Mouse (Mus musculus): ENCODE measurements around the gene Wrap53.
"Not testable (repeated sequence)": the region's sequence is repeated elsewhere in the genome, so short reads cannot be mapped to it uniquely, and the experiment has no call there.

Wrap53 gene

DNA sequence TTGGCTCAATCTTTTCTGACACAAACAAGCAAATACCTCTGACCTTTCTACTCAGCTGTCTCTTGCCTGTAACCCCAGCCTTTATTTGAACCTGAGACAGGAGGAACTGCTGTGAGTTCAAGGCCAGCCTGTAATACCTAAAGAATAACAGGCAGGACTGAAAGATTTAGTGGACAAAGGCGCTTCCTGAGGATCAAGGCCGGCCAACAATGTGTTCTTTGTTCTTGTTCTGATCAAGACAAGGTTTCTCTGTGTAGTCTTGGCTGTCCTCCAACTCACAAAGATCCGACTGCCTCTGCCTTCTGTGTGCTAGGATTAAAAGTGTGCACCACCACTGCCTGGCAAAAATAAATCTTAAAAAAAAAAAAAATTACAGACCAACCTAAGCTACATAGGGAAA, 15.7 kb downstream of the Wrap53 start:
- no peak for DNase-seq (ENCODE audit: low spot score)

DNA sequence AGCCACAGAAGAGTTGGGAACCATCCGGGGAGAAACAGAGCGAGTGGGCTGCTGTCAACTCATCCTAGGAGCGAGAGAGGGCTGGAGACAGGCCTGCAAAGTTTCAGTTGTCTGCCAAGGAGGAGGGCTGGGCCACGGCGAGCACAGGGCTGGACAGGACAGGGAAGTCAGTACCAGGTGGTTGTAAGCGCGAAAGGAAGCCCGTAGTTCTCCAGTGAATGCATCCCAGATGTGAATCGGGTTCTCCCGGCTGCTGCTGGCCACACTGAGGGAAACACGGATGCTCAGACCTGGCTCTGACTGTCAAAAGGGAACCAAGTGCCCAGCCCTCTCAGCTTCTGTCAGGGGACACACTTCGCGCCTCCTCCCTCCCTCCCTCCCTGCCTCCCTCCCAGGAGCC, 16.7 kb downstream of the Wrap53 start:
- DNase-seq (ENCODE audit: low spot score): no peak

DNA sequence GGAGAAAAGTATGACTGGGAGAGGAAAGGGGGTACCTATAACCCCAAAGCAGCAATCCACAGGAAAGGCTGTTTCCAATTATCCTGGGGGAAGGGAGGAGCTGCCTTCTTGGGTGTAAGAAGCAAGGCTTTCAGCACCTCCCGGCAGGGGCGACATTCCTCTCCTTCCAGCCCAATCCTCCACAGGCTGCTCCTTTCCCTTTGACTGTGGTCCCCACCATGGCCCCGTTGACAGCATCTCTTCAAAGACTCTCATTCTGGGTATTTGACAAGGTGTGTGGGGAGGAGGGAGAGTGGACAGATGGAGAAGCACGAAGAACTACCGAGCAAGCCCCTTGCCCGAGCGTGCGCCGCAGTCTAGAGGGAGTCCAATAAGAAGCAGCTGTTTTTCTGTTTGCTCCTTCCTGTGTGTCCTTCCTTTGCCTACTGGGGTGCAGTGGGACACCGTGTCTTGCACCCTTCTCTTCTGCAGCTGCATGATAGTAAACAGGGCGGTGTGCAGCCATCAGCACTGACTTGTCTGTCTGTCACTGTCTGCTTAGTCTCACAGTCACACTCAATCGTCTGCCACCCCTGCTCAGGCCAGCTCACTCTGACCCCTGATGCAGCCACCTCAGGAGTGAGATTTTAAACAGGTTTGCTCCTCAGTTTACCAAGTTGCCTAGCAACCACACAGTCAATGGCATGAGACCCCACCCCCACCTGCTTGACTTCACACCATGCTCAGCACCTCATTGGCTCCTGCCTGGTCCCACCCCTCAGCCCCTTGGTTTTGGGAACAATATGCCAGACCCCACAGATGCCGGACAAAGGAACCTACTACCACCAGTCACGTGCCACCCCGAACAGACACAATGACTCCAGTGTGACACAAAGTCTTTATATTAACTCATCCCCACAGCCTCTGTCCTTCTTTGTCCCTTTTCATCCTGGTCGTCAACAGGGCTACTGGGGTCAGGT, 18.9 kb downstream of the Wrap53 start:
- DNase-seq (ENCODE audit: low spot score): no peak

DNA sequence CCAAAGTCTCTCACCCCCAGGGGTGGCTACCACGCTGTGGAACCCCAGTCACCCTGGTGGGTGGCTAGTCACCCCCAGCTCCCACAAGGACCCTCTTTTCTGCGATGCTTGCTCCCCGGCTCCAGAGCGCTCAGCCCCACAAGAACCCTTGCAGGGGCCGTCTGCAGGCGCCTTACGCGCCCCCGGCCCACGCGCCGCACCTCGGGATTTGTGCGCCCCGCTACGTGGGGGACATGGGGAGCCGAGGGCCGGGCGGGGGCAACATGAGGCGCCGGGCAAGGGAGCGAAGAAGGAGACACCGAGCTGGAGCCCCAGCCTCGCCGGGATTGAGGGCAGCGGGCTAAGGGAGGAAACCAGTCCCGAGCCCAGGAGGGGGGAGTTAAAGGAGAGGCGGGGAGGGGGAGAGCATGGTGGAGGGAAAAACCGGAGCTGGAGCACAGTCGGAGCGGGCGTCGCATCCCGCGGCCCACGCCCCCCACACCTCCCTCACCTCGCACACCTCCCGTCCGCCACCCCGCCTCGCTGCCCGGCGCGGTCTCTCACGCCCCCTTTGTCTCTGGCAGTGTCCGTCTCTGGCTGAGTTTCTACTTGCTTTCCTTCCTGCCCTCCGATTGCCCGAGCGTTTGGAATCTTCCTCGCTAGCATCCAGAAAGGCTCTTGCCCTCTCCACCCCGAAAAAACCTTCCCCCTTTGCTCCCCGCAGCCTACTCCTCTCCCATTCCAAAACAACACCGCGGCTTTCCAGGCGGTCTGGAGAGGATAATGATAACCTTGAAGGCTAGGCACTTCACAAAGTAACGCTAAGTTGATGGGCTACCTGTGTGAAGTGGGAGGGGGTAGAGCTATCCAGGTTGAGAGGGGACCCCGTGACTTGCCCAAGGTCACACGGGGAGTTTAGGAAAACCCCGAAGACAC, 19.9 kb downstream of the Wrap53 start, which contains the start of gene Efnb3:
TSS of gene Efnb3 (minus strand) at position 355 of the 915 bp plus-strand sequence.
- DNase-seq (ENCODE audit: low spot score): no peak

DNA sequence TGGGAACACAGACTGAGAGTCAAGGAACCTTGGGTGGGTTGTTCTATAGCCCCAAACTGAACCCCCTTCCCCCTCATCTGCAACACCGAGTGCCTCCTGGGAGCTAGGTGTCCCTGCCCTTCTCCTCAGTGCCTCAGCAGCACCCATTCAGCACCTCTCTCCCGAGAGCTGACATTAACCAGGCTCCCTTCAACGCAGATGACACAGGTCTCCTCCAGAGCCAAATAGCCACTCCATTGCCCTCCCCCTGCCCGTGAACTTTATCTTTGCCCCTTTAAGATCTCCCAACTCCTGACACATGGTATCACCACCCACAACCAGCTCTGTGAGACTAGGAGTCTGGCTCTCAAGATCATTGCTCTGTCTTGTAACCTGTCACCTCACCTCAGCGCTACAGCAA, 20.9 kb downstream of the Wrap53 start:
- DNase-seq (ENCODE audit: low spot score): no peak

DNA sequence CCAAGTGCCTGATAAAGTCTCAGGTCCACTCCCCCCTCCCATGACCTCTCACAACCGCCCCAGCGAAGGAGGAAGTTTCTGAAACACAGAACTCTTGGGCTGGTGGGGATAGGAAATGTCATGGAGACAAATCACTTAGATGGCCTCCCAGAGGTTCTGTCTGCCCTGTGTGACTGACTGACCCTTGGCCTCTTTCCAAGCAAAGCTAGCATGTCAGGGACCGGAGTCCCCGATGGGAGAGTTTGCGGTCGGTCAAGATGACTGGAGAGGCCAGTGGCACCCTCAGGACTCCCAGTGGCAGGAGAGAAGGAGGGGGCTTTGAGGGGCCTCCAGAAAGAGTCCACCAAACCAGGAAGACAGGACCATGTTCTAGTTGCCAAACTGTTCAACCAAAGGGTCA, 21.3 kb downstream of the Wrap53 start:
- no peak for DNase-seq (ENCODE audit: low spot score)

DNA sequence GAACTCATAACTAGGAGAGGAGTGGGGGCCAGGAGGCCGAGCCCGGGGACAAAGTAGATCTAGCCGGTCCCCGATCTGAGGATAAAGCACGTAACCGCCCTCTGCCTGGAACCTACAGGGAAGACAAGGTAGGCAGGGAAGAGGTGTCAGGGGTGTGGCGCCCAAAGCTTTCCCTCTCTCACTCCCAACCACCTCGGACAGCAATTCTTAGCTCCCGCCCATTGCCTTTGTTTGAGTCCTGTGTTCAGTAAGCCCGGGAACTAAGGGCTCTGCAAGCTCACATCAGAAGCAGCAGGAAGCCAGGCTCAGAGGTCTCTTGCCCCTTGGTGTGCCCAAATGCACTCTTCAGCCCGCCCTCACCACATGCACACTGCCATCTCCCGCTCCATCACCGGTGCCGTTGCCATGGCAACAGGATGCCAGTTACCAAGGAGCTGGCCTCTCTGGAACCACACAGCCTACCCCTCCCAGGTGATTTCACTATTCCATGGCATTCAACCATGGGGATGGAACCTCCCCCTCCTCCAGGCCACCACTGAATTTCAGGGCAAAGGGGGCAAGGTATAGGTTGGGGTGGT, 22.6 kb downstream of the Wrap53 start:
- no peak for DNase-seq (ENCODE audit: low spot score)

DNA sequence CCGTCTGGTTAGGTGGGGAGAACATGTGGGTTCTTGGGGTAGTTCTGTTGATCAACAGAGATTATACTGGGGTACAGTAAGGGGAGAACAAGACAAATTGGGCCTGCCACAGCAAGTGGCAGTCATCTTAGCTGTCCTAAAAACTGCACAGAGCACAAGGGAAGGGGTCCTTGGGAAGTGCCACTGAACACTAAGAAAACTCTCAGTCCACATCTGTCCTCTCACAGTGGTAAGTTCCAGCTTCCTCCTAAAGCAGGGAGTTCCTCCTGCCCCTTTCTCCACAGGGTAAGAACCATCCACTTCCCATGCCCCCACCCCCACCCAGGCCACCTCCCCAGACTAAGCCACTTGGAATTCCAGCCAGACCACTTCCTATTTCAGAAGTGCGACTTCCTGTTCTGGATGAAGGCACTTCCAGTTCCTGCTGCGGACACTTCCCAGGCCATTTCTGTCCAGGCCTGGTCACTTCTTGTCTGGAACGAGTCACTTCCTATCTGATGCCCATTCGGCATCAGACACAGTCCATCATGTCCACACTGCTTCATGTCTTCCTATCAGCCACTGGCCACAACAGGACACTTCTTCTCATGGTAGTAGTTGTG, 25.4 kb downstream of the Wrap53 start:
- DNase-seq (ENCODE audit: low spot score): no peak

DNA sequence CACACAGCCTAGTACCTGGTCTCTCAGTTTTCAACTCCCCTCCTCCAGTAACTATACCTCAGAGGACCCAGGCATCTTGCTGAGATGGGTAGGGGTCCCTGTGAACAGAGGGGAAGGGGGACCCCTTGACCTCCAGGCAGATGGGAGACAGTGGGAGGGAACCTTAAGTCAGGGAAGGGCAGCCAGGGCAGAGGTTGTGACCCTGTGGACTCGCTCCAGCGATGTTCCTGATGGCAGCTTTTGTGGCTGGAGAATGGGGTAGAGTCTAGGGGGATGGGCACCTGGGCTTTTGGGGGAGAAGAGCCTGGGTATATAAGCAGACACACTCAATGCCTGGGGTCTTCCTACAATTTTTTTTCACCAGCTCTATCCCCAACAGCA, 26.7 kb downstream of the Wrap53 start:
- DNase-seq (ENCODE audit: low spot score): no peak

DNA sequence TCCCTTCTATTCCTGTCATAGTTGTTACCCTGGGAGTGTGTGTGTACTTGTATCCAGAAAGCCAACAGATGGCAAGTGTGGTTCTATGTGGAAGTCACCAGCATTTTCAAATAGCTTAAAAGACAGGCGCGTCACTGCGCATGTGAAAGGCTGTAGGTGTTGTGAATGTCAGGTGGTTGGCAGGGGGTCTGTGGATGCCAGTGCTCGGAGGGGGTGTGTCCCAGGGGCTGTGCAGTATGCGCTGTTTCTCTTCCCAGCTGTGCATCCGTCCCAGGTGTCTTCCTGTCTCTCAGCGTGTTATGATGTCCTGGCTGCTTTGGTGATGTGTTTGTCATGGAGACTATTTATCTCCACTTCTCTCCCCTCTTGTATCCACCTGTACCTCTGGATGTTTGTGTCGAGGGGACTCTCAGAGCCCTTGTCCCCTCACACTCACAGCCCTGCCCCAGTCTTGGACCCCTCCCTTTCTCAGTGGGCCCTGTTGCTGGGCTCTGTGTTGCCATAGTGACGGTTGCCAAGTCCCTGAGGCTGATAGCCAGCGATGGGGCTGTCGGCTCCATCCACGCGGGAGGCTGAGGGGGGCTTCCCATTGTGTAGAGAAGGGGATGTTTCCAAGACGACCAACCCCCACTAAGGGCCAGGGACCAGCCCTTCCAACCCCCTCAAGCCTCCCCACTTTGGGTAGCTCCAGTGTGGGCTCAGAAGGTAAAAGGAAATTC, 27.3 kb downstream of the Wrap53 start:
- DNase-seq (ENCODE audit: low spot score): no peak

DNA sequence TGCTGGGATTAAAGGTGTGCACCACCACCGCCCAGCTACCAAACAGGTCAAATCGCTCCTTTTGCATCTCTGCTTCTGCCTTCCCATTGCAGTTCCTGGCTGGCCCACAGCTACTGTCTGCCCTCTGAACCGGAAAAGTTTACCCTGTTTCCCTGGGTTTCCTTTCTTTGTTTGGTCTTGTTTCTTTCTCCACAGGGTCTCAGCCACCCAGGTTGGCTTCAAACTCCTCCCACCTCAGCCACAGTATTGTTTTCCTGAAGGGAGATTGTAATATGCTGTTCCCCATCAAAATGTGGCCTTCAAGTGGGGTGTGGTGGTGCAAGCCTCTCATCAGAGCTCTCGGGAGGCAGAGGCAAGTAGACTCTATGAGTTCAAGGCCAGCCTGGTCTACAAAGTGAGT, 28.7 kb downstream of the Wrap53 start:
- no peak for DNase-seq (ENCODE audit: low spot score)

DNA sequence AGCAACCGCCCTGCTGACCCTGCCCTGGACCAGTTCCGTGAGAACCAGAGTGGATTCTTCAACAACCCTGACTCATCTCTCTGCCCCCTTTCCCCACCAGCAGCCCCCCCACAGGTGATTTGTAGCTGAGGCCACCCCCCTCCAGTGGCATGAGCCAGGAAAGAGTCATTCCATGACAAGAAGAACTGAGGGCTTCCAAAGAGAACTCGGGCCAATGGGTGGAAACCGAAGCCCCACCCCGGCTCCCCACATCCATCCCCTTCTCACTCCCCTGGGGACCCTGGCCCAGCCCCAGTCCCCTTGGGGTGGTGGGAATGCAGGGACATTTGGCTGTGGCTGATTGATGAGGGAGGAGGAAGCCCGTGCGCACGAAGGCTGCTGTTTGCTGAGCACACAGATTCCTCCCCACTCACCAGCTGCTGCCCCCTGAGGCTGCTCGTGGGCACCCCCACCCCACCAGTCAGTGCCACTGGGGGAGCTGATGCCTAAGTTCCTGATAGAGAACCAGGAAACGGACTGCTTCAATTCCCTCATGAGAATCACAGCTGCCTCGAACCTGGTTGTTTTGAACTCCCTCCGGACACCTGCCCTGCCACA, 30.9 kb downstream of the Wrap53 start, which contains the start of gene Dnah2:
TSS of gene Dnah2 (minus strand) at position 51 of the 597 bp plus-strand sequence.
- no peak for DNase-seq (ENCODE audit: low spot score)

DNA sequence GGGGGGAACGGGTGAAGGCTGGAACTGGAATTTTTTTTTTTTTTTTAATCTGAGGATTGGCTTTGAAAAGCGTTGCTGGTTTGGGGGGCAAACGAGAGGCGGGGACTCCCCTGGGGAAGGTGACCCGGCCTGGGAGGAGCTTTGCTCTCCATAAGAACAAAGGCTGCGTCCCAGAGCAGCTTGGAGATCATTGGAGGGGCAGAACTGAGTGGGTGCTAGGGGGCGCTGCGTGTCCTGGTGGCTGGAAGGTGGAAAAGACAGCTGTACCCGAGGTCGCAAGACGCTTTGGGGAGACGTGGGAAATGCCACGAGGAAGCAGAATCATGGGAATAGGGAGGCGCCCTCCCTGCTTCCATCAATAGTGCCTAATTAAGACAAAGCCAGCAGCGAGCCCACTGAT, 33.0 kb downstream of the Wrap53 start:
- DNase-seq (ENCODE audit: low spot score): peak; percentile 36

DNA sequence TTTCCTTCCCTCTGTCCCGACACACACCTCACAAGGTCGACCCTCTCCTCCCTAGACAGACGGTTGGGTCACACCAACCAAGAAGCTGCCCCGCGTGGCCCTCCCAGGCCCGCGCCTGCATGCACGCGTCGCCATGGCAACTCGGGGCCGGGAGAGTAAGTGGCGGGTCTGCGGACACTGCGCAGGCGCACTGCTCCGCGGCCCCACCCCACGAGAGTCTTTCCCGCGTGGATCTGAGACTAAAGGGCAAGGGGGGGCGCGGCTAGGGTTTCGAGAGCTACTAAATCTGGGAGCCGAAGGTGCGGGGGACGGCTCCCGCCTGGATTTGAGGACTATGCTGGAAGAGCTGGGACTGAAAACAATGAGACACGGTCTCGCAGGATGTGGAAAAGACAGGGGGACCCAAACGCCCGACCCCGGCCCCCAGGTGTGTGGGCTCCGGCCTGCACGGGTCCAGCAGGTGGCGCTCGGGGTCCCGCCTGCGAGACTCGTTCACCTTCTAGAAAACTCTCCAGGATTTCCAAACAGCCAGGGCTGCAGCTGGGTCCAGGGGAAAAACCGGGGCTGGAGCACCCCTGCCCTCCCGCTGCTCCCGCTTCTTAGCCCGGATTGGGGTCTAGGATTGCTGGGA, 33.5 kb downstream of the Wrap53 start:
- peak; percentile 72 for DNase-seq (ENCODE audit: low spot score)

DNA sequence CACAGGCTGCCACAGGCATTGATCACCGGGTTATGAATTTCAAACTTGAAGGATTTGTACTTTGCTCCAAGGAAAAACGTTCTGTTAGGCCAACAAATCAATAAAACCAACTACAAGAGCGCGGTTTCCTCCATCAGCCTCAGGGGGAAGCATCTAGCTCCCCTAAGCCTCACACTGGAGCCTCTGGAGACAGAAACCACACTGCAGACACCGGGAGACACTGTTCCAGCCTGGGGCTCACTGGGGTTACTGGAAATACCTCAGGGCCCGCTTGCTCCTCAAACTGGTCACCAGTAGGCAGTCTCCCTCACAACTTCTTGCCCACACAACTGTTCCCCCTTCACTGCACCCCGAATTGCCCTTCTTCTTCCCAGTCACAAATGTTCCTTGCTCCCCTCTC, 34.1 kb downstream of the Wrap53 start:
- DNase-seq (ENCODE audit: low spot score): no peak

DNA sequence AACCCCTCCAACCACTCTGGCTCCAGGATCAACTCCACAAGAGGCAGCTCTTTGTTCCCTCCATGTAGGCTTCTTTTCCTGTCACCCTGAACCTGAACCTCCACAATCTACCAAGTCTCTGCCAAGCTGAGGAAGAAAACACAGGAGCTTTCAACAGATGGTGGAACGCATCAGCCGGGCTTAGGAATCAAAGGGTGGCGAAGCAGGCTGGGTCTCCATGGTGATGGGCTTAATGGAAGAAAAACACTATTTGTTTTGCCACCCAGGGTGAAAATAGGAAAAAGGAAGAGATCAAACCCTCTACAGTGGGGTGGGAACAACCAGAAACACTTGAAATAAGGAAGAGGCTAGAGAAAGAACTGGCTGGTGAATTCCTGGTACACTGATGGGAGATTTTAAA, 36.5 kb downstream of the Wrap53 start:
- no peak for DNase-seq (ENCODE audit: low spot score)

DNA sequence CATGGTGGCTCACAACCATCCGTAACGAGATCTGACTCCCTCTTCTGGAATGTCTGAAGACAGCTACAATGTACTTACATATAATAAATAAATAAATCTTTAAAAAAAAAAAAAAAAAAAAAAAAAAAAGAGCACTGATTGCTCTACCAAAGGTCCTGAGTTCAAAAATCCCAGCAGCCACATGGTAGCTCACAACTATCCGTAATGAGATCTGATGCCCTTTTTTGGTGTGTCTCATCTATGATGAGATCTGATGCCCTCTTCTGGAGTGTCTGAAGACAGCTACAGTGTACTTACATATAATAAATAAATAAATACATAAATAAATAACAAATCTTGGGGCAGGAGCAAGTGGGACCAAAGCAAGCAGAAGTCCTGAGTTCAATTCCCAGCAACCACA, 38.3 kb downstream of the Wrap53 start:
- DNase-seq (ENCODE audit: low spot score): not testable (repeated sequence)

DNA sequence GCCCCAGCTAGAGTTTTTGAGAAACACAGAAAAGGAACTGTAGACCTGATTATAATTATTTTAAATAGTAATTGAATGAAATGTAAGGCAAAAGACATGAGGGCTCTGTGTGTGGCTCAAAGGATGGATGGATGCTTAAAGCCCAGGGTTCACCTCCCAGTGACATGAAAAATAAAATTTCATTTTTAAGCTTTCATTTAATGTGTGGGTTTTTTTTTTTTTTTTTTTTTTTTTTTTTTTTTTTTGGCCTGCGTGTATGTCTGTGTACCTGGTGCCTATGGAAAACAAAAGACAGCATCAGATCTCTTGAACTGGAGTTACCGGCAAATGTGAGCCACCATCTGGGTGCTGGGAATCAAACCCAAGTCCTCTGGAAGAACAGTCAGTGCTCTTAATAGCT, 39.4 kb downstream of the Wrap53 start:
- DNase-seq (ENCODE audit: low spot score): no peak

DNA sequence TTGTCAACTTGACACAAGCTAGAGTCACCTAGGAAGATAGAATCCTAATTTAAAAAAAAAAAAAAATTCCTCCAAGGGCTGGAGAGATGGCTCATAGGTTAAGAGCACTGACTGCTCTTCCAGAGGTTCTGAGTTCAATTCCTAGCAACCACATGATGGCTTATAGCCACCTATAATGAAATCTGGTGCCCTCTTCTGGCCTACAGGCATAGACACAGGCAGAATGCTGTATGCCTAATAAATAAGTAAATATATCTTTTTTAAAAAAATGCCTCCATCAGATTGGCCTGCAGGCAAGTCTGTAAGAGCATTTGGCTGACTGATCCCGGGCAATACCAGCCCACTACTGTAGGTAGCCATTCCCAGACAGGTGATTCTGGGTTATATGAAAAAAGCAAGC, 45.1 kb downstream of the Wrap53 start:
- DNase-seq (ENCODE audit: low spot score): no peak

DNA sequence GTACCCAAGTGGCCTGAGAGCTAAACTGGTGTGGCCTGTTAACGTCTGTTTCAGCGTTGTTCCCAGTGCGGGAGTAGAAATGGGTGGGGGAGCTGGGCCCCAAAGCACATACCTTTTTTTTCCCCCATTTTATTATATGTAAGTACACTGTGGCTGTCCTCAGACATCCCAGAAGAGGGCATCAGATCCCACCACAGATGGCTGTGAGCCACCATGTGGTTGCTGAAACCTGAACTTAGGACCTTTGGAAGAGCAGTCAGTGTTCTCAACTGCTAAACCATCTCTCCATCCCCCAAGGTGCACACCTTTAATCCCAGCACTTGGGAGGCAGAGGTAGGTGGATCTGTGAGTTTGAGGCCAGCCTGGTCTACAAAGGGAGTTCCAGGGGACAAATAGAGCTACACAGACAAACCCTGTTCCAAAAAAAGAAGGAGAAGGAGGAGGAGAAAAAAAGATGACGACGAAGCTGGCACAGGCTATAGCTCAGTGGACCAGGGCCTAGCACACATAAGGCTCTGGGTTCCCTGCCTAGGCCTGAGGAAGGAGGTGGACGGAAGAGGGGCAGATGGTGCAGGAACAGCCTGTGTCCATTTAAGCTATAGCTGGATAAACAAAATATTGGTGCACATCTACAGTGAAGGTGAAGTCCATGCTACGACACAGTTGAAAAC, 47.4 kb downstream of the Wrap53 start:
- no peak for DNase-seq (ENCODE audit: low spot score)
